Mouse (Mus musculus) monocyte, adult 5-6 weeks (primary cell): Measurements from ENCODE around the gene Fip1l1. TPM values are rescaled to one million over a fixed set of nuclear protein-coding genes. Genes with fewer than 3 reads are reported as not detected.

Experiments
- ATAC-seq: fragments of 153-309, 156-312 bp; replicated peaks from 2 replicates; pipeline ENCODE4 v1.8.0; 2017; ENCODE audit warnings: mild to moderate bottlenecking; ENCODE audit not compliant: low TSS enrichment, insufficient number of reproducible peaks, severe bottlenecking, poor library complexity, low FRiP score
- total RNA-seq: library from RNA; stranded (forward); fragments of 200-1000, 200-491, 200-594 nt; gene quantifications from 3 replicates; pipeline ENCODE4 v1.2.3, GENCODE M21; 2017

The Fip1l1 gene
- 113 to 232 TPM (median 161 TPM) in 3 replicates for total RNA-seq

- ATAC-seq: peak; percentile 60
These were observed at the start of gene Fip1l1 for GRCm38 (mm10) chr5:74535240-74536021. Gene Fip1l1 (plus strand): TSS chr5:74535449.

- ATAC-seq: no peak
These were observed 42.5 kb upstream of the Fip1l1 start for GRCm38 (mm10) chr5:74492705-74493104.

- ATAC-seq: no peak
These were observed 23.6 kb upstream of the Fip1l1 start for GRCm38 (mm10) chr5:74511686-74512085.

GRCm38 (mm10) chr5:74527025-74527424 lies 8.2 kb upstream of the Fip1l1 start:
- no peak for ATAC-seq

GRCm38 (mm10) chr5:74530785-74531184 lies 4.5 kb upstream of the Fip1l1 start:
- ATAC-seq: no peak

- ATAC-seq: peak; percentile 94
These were observed 3.5 kb upstream of the Fip1l1 start, which contains the start of gene Scfd2 for GRCm38 (mm10) chr5:74531630-74532280. Gene Scfd2 (minus strand): TSS chr5:74531759.

- ATAC-seq: no peak
These were observed 1.1 kb downstream of the Fip1l1 start for GRCm38 (mm10) chr5:74536180-74536947.

- no peak for ATAC-seq
These were observed 10.4 kb downstream of the Fip1l1 start for GRCm38 (mm10) chr5:74545606-74546005.

- ATAC-seq: no peak
These were observed 14.3 kb downstream of the Fip1l1 start for GRCm38 (mm10) chr5:74549566-74549965.

GRCm38 (mm10) chr5:74561151-74561550 lies 25.9 kb downstream of the Fip1l1 start:
- ATAC-seq: no peak

- no peak for ATAC-seq
These were observed 36.5 kb downstream of the Fip1l1 start for GRCm38 (mm10) chr5:74571767-74572166.

GRCm38 (mm10) chr5:74589133-74589532 lies 53.9 kb downstream of the Fip1l1 start:
- ATAC-seq: no peak

GRCm38 (mm10) chr5:74591413-74591812 lies 56.2 kb downstream of the Fip1l1 start:
- ATAC-seq: no peak

- ATAC-seq: no peak
These were observed 57.9 kb downstream of the Fip1l1 start for GRCm38 (mm10) chr5:74593147-74593546.

- ATAC-seq: no peak
These were observed 64.8 kb downstream of the Fip1l1 start for GRCm38 (mm10) chr5:74600010-74600409.

GRCm38 (mm10) chr5:74601171-74601570 lies 65.9 kb downstream of the Fip1l1 start:
- no peak for ATAC-seq

- ATAC-seq: no peak
These were observed 66.7 kb downstream of the Fip1l1 start for GRCm38 (mm10) chr5:74601965-74602364.

GRCm38 (mm10) chr5:74602371-74602770 lies 67.1 kb downstream of the Fip1l1 start:
- ATAC-seq: no peak

- no peak for ATAC-seq
These were observed 68.1 kb downstream of the Fip1l1 start for GRCm38 (mm10) chr5:74603306-74603705.
